In the genomic region with DNA sequence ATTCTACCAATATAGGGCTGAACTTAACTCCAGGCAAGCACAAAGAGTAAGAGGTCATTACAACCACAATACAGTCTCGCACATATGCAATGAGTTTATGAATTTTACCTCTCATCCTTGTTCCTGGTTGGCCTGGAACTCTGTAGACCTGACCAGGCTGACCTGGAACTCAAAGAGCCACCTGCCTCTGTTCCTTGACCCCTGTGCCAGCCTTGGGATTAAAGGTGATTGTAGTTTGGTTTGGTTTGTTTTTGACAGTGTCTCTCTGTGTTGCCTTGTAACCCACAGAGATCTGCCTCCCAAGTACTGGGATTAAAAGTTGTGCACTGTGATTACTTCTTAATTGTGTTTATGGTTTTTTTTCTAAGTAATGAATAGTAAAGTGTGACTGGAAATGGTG, we compare ENCODE assay signal across 35 mouse cellular contexts. TPM values are rescaled to one million over a fixed set of nuclear protein-coding genes. Genes with fewer than 3 reads are reported as not detected.
DNase-seq lines count a peak whose midpoint lies in the region; ATAC-seq and TF ChIP-seq lines count a peak whose summit lies in the region.
"Had no signal": no experiment of that assay in that cellular context is flagged by ENCODE, and none has a peak within 500 bp of the region (broad histone marks: within the 10 kb centered on the region; RNA-seq: fewer than 3 reads in every experiment).

No protein-coding gene starts in this region.

- no peak for TF ChIP-seq EP300 in liver, embryonic 14.5 days (IDR thresholded peaks at IDR 0.05; ENCODE audit: low read depth)

- peak; percentile 60 for DNase-seq in kidney, adult 2 months
- no peak for DNase-seq in kidney, postnatal 25 days
- peak; percentile 64 for DNase-seq in liver, adult 2 months (ENCODE audit: extremely low read depth, low read depth, low spot score)
- DNase-seq in liver, embryonic 11.5 days (ENCODE audit: low spot score): no peak
- no peak for DNase-seq in liver, embryonic 14.5 days (ENCODE audit: low read depth in 3 of 3, low spot score in 3 of 3)
- no peak for DNase-seq in thymus, adult 18-20 months
- DNase-seq in right cerebral cortex, postnatal 10 days (ENCODE audit: low spot score in 2 of 2): no peak
- DNase-seq: adrenal gland, adult 2 months; adrenal gland, postnatal 14 days; cerebellum, adult 11 months; cerebellum, adult 2 months; cerebellum, adult 9-11 months; cerebellum, postnatal 25 days; forebrain, postnatal 0 days; gastrocnemius, postnatal 36 days had no signal

- no peak overlapping the region for H3K4me3 ChIP-seq in kidney, adult 2 months (ENCODE audit: insufficient read depth, low read depth, low read length)
- no peak overlapping the region for H3K4me3 ChIP-seq in liver, adult 2 months (ENCODE audit: insufficient read depth, low read depth, low read length)
- H3K4me3 ChIP-seq in liver, embryonic 11.5 days (ENCODE audit: low read depth, low read length): no peak overlapping the region
- no peak overlapping the region for H3K4me3 ChIP-seq in liver, embryonic 14.5 days (ENCODE audit: insufficient read depth in 1 of 2, low read depth in 2 of 2, low read length in 2 of 2)
- H3K4me3 ChIP-seq in small intestine, adult 2 months (ENCODE audit: low read depth, low read length): no peak overlapping the region
- H3K4me3 ChIP-seq: embryonic facial prominence, embryonic 12.5 days; embryonic facial prominence, embryonic 15.5 days; hindbrain, embryonic 12.5 days had no signal

- no peak for ATAC-seq in liver, embryonic 11.5 days (replicated peaks; ENCODE audit: low FRiP score)
- ATAC-seq in liver, embryonic 14.5 days (ENCODE audit: insufficient read depth): no peak
- ATAC-seq: CD4-positive, CD25-positive, alpha-beta regulatory T cell, adult 4 months; forebrain, embryonic 14.5 days; forebrain, postnatal 0 days had no signal

- H3K4me1 ChIP-seq in kidney, adult 2 months (ENCODE audit: control insufficient read depth, insufficient read depth, low read length): peaks cover 8% of the 10 kb centered on the region; the same call in 1 of the 2 replicates
- peaks cover 15% of the 10 kb centered on the region for H3K4me1 ChIP-seq in liver, adult 2 months (ENCODE audit: control insufficient read depth, insufficient read depth, low read length)
- H3K4me1 ChIP-seq in liver, embryonic 11.5 days (replicated peaks; ENCODE audit: control insufficient read depth, insufficient read depth, low read length): 0 out of 2 replicates have a peak, but pooled peaks cover 2% of the 10 kb centered on the region
- peaks cover 17 to 28% of the 10 kb centered on the region in 2 experiments for H3K4me1 ChIP-seq in liver, embryonic 14.5 days (replicated peaks; ENCODE audit: control insufficient read depth in 2 of 2, insufficient read depth in 2 of 2, low read length in 1 of 2)
- peaks cover 7% of the 10 kb centered on the region; the same call in 1 of the 2 replicates for H3K4me1 ChIP-seq in small intestine, adult 2 months (ENCODE audit: control insufficient read depth, insufficient read depth, insufficient read length, low read length)
- H3K4me1 ChIP-seq: hindbrain, embryonic 12.5 days had no signal

- no peak overlapping the region for H3K9ac ChIP-seq in liver, adult 2 months (ENCODE audit: low read depth, low read length)
- H3K9ac ChIP-seq in liver, embryonic 11.5 days (ENCODE audit: low read depth, low read length): no peak overlapping the region
- no peak overlapping the region for H3K9ac ChIP-seq in liver, embryonic 14.5 days (replicated peaks)
- H3K9ac ChIP-seq: embryonic facial prominence, embryonic 12.5 days; embryonic facial prominence, embryonic 15.5 days; forebrain, postnatal 0 days; hindbrain, embryonic 12.5 days had no signal

- H3K79me2 ChIP-seq in liver, adult 2 months (ENCODE audit: control insufficient read depth, insufficient read depth, low read length): 0 out of 2 replicates have a peak, but pooled peaks cover 3% of the 10 kb centered on the region

- no peaks in the 10 kb centered on the region for H3K27me3 ChIP-seq in kidney, adult 2 months (replicated peaks; ENCODE audit: control insufficient read depth, insufficient read depth, low read length)
- H3K27me3 ChIP-seq in liver, adult 2 months (ENCODE audit: control insufficient read depth, insufficient read depth, low read length): no peaks in the 10 kb centered on the region
- no peaks in the 10 kb centered on the region for H3K27me3 ChIP-seq in liver, embryonic 11.5 days (replicated peaks; ENCODE audit: control insufficient read depth, insufficient read depth, low read length)
- no peaks in the 10 kb centered on the region for H3K27me3 ChIP-seq in liver, embryonic 14.5 days (ENCODE audit: control insufficient read depth, insufficient read depth, low read length)
- H3K27me3 ChIP-seq in small intestine, adult 2 months (ENCODE audit: control insufficient read depth, insufficient read depth, low read length): no peaks in the 10 kb centered on the region
- H3K27me3 ChIP-seq: embryonic facial prominence, embryonic 12.5 days; embryonic facial prominence, embryonic 15.5 days; hindbrain, embryonic 12.5 days had no signal

- 70% methylated on average over 1 of the region's 1 CpGs for WGBS in kidney, adult 2 months
- WGBS in liver, adult 2 months: 76% methylated on average over 1 of the region's 1 CpGs
- 97% methylated on average over 1 of the region's 1 CpGs for WGBS in liver, embryonic 11.5 days
- WGBS in liver, embryonic 14.5 days (ENCODE audit: insufficient replicate concordance): 78% methylated on average over 1 of the region's 1 CpGs
- 38% methylated on average over 1 of the region's 1 CpGs for WGBS in small intestine, adult 2 months

- no peak for TF ChIP-seq POLR2A in kidney, adult 2 months (IDR thresholded peaks at IDR 0.05; ENCODE audit: low read depth, low read length)
- no peak for TF ChIP-seq POLR2A in liver, adult 2 months (IDR thresholded peaks at IDR 0.05; ENCODE audit: extremely low read depth, insufficient read depth, low read length)
- no peak for TF ChIP-seq POLR2A in small intestine, adult 2 months (IDR thresholded peaks at IDR 0.05; ENCODE audit: low read depth, low read length)

- no peaks in the 10 kb centered on the region; the same call in 1 of the 2 replicates for H3K36me3 ChIP-seq in kidney, adult 2 months (ENCODE audit: control insufficient read depth, insufficient read depth, low read length)
- H3K36me3 ChIP-seq in liver, adult 2 months (ENCODE audit: control insufficient read depth, insufficient read depth, low read length): peaks cover 19% of the 10 kb centered on the region
- H3K36me3 ChIP-seq in liver, embryonic 11.5 days (ENCODE audit: control insufficient read depth, insufficient read depth, low read length): peaks cover 21% of the 10 kb centered on the region
- H3K36me3 ChIP-seq in liver, embryonic 14.5 days (replicated peaks; ENCODE audit: control insufficient read depth, insufficient read depth, low read depth): peaks cover 47% of the 10 kb centered on the region
- H3K36me3 ChIP-seq in small intestine, adult 2 months (ENCODE audit: control insufficient read depth, insufficient read depth, low read length): peaks cover 31% of the 10 kb centered on the region

- TF ChIP-seq CTCF in kidney, adult 2 months (conservative IDR thresholded peaks at IDR 0.05; ENCODE audit: insufficient read depth, insufficient read length, low read depth, low read length): no peak
- TF ChIP-seq CTCF in liver, adult 2 months (IDR thresholded peaks at IDR 0.05; ENCODE audit: low read depth, low read length): no peak
- no peak for TF ChIP-seq CTCF in liver, embryonic 14.5 days (IDR thresholded peaks at IDR 0.05; ENCODE audit: low read depth)
- TF ChIP-seq CTCF in small intestine, adult 2 months (IDR thresholded peaks at IDR 0.05; ENCODE audit: extremely low read depth, insufficient read length, insufficient replicate concordance, low read depth, low read length): no peak

- H3K4me2 ChIP-seq in liver, embryonic 11.5 days: no peak overlapping the region
- H3K4me2 ChIP-seq in liver, embryonic 14.5 days (ENCODE audit: low read depth): no peak overlapping the region
- H3K4me2 ChIP-seq: embryonic facial prominence, embryonic 12.5 days; embryonic facial prominence, embryonic 15.5 days; heart, embryonic 11.5 days; hindbrain, embryonic 12.5 days had no signal

- no peaks in the 10 kb centered on the region for H3K9me3 ChIP-seq in liver, embryonic 11.5 days (ENCODE audit: control insufficient read depth, low read length)
- no peaks in the 10 kb centered on the region for H3K9me3 ChIP-seq in liver, embryonic 14.5 days (ENCODE audit: control insufficient read depth, low read length)
- H3K9me3 ChIP-seq: embryonic facial prominence, embryonic 12.5 days; embryonic facial prominence, embryonic 15.5 days; hindbrain, embryonic 12.5 days had no signal

- H3K27ac ChIP-seq in kidney, adult 2 months (ENCODE audit: insufficient read depth, low read depth, low read length): no peak overlapping the region
- no peak overlapping the region for H3K27ac ChIP-seq in liver, adult 2 months (replicated peaks; ENCODE audit: insufficient read depth, low read depth, low read length)
- no peak overlapping the region for H3K27ac ChIP-seq in liver, embryonic 11.5 days (ENCODE audit: low read depth, low read length)
- peak overlapping the region; percentile 23 for H3K27ac ChIP-seq in liver, embryonic 14.5 days
- H3K27ac ChIP-seq in small intestine, adult 2 months (ENCODE audit: insufficient read depth, low read depth, low read length): peak overlapping the region; percentile 42; the same call in 1 of the 2 replicates
- H3K27ac ChIP-seq: embryonic facial prominence, embryonic 12.5 days; embryonic facial prominence, embryonic 15.5 days; hindbrain, embryonic 12.5 days had no signal

RNA-seq across cellular contexts. Expression of a gene that starts 26.0 kb away (rescaled TPM):
- polyA plus RNA-seq in kidney, adult 2 months (2012; rRNA removed): 42.9 and 43.8 TPM in 2 replicates
- 56.1 and 56.6 TPM in 2 replicates for total RNA-seq in liver, adult 2 months (2014; rRNA removed)
- 28.6 and 39.1 TPM in 2 replicates for polyA plus RNA-seq in liver, adult 2 months (2012; rRNA removed)
- 37.0 and 42.8 TPM in 2 replicates for polyA plus RNA-seq in liver, embryonic 11.5 days (2014; fragmentation: Nextera tagmentation; extraction: Ambion mirVana)
- polyA plus RNA-seq in liver, embryonic 14.5 days (2012; rRNA removed): 12.8 and 16.3 TPM in 2 replicates
- polyA plus RNA-seq in liver, embryonic 14.5 days (2014; fragmentation: Nextera tagmentation; extraction: Ambion mirVana): 40.3 and 41.6 TPM in 2 replicates
- 55.4 and 115 TPM in 2 replicates for polyA plus RNA-seq in small intestine, adult 2 months (2012; rRNA removed)

RNA-seq across cellular contexts. Expression of a gene that starts 30.9 kb away (rescaled TPM):
- polyA plus RNA-seq in kidney, adult 2 months (2012; rRNA removed): 92.3 and 97.3 TPM in 2 replicates
- total RNA-seq in liver, adult 2 months (2014; rRNA removed): not detected in 2 replicates
- polyA plus RNA-seq in liver, adult 2 months (2012; rRNA removed): 0.06 TPM in 1 of 2 replicates, not detected in the other
- polyA plus RNA-seq in liver, embryonic 11.5 days (2014; fragmentation: Nextera tagmentation; extraction: Ambion mirVana): 1.3 TPM in 2 replicates
- 0.16 and 0.25 TPM in 2 replicates for polyA plus RNA-seq in liver, embryonic 14.5 days (2012; rRNA removed)
- 1.1 and 1.2 TPM in 2 replicates for polyA plus RNA-seq in liver, embryonic 14.5 days (2014; fragmentation: Nextera tagmentation; extraction: Ambion mirVana)
- polyA plus RNA-seq in small intestine, adult 2 months (2012; rRNA removed): 102 and 424 TPM in 2 replicates
- total RNA-seq: adrenal gland, postnatal 14 days; common myeloid progenitor, adult 5-6 weeks; forebrain, postnatal 0 days; gastrocnemius, adult 8-10 months; gastrocnemius, postnatal 36 days had no signal
- polyA plus RNA-seq: CD4-positive, CD25-positive, alpha-beta regulatory T cell, adult 4 months; embryonic facial prominence, embryonic 15.5 days; frontal cortex, adult 2 months had no signal

RNA-seq across cellular contexts. Expression of a gene that starts 37.3 kb away (rescaled TPM):
- 11.1 and 12.0 TPM in 2 replicates for polyA plus RNA-seq in kidney, adult 2 months (2012; rRNA removed)
- total RNA-seq in liver, adult 2 months (2014; rRNA removed): 1.4 and 2.2 TPM in 2 replicates
- 1.7 and 2.1 TPM in 2 replicates for polyA plus RNA-seq in liver, adult 2 months (2012; rRNA removed)
- polyA plus RNA-seq in liver, embryonic 11.5 days (2014; fragmentation: Nextera tagmentation; extraction: Ambion mirVana): 13.8 and 15.1 TPM in 2 replicates
- polyA plus RNA-seq in liver, embryonic 14.5 days (2012; rRNA removed): 2.1 and 3.1 TPM in 2 replicates
- polyA plus RNA-seq in liver, embryonic 14.5 days (2014; fragmentation: Nextera tagmentation; extraction: Ambion mirVana): 6.4 and 7.2 TPM in 2 replicates
- 1.3 and 1.4 TPM in 2 replicates for polyA plus RNA-seq in small intestine, adult 2 months (2012; rRNA removed)

RNA-seq across cellular contexts. Expression of a gene that starts 39.3 kb away (rescaled TPM):
- polyA plus RNA-seq in kidney, adult 2 months (2012; rRNA removed): 0.11 TPM in 1 of 2 replicates, not detected in the other
- not detected in 2 replicates for total RNA-seq in liver, adult 2 months (2014; rRNA removed)
- not detected in 2 replicates for polyA plus RNA-seq in liver, adult 2 months (2012; rRNA removed)
- not detected in 2 replicates for polyA plus RNA-seq in liver, embryonic 11.5 days (2014; fragmentation: Nextera tagmentation; extraction: Ambion mirVana)
- polyA plus RNA-seq in liver, embryonic 14.5 days (2012; rRNA removed): not detected in 2 replicates
- not detected in 2 replicates for polyA plus RNA-seq in liver, embryonic 14.5 days (2014; fragmentation: Nextera tagmentation; extraction: Ambion mirVana)
- polyA plus RNA-seq in small intestine, adult 2 months (2012; rRNA removed): 0.18 and 0.42 TPM in 2 replicates
- total RNA-seq: adrenal gland, adult 2 months; adrenal gland, postnatal 14 days; adrenal gland, postnatal 4 days; common myeloid progenitor, adult 5-6 weeks; forebrain, postnatal 0 days; gastrocnemius, adult 8-10 months; gastrocnemius, postnatal 36 days; granulocyte monocyte progenitor cell, adult 5-6 weeks; heart, adult 8-10 months; heart, postnatal 25 days; hematopoietic stem cell, adult 5-6 weeks had no signal
- polyA plus RNA-seq: adrenal gland, adult 2 months; C2C12; CD4-positive, CD25-positive, alpha-beta regulatory T cell, adult 4 months; cerebellum, adult 2 months; embryonic facial prominence, embryonic 12.5 days; embryonic facial prominence, embryonic 15.5 days; forebrain, embryonic 11.5 days; forebrain, embryonic 14.5 days; forebrain, postnatal 0 days; frontal cortex, adult 2 months; heart, embryonic 14.5 days; heart, postnatal 0 days; hindbrain, embryonic 12.5 days had no signal

RNA-seq across cellular contexts. Expression of a gene that starts 56.5 kb away (rescaled TPM):
- polyA plus RNA-seq in kidney, adult 2 months (2012; rRNA removed): 0.07 and 0.08 TPM in 2 replicates
- total RNA-seq in liver, adult 2 months (2014; rRNA removed): not detected in 2 replicates
- polyA plus RNA-seq in liver, adult 2 months (2012; rRNA removed): not detected in 2 replicates
- polyA plus RNA-seq in liver, embryonic 11.5 days (2014; fragmentation: Nextera tagmentation; extraction: Ambion mirVana): not detected in 2 replicates
- 0.04 TPM in 1 of 2 replicates, not detected in the other for polyA plus RNA-seq in liver, embryonic 14.5 days (2012; rRNA removed)
- not detected in 2 replicates for polyA plus RNA-seq in liver, embryonic 14.5 days (2014; fragmentation: Nextera tagmentation; extraction: Ambion mirVana)
- polyA plus RNA-seq in small intestine, adult 2 months (2012; rRNA removed): 0.17 and 0.35 TPM in 2 replicates
- total RNA-seq: adrenal gland, postnatal 14 days; adrenal gland, postnatal 4 days; common myeloid progenitor, adult 5-6 weeks; gastrocnemius, adult 8-10 months; gastrocnemius, postnatal 36 days; granulocyte monocyte progenitor cell, adult 5-6 weeks; heart, adult 8-10 months; heart, postnatal 25 days; hematopoietic stem cell, adult 5-6 weeks; MEL had no signal
- polyA plus RNA-seq: C2C12; CD4-positive, CD25-positive, alpha-beta regulatory T cell, adult 4 months; cerebellum, adult 2 months; embryonic facial prominence, embryonic 12.5 days; forebrain, embryonic 11.5 days; forebrain, embryonic 14.5 days; forebrain, postnatal 0 days; frontal cortex, adult 2 months; heart, embryonic 11.5 days; heart, embryonic 14.5 days; heart, postnatal 0 days; hindbrain, embryonic 12.5 days had no signal

Comparison
In these comparisons a context has a peak if more than half of its experiments do, and no peak if none do; other contexts are left out.
1. DNase-seq: peak in kidney, adult 2 months (single experiment) and liver, adult 2 months (single experiment); none in kidney, postnatal 25 days (0 of 2), liver, embryonic 11.5 days (single experiment), liver, embryonic 14.5 days (0 of 3), thymus, adult 18-20 months (0 of 2) and right cerebral cortex, postnatal 10 days (0 of 2).
2. H3K27ac ChIP-seq: peak in liver, embryonic 14.5 days (single experiment) and small intestine, adult 2 months (single experiment); none in kidney, adult 2 months (single experiment), liver, adult 2 months (single experiment) and liver, embryonic 11.5 days (single experiment).
3. RNA of a gene that starts 30.9 kb away (polyA plus RNA-seq): 102 to 424 TPM in small intestine, adult 2 months and 92.3 to 97.3 TPM in kidney, adult 2 months; 1.3 TPM in liver, embryonic 11.5 days, 0.16 to 1.2 TPM in liver, embryonic 14.5 days and 0.06 TPM in liver, adult 2 months; every median in the first group is over 10 times any median in the second.